Mouse (Mus musculus) granulocyte monocyte progenitor cell, adult 5-6 weeks (primary cell): ENCODE data around the gene 2310033P09Rik. TPM values are rescaled to one million over a fixed set of nuclear protein-coding genes. Genes with fewer than 3 reads are reported as not detected.
A peak's percentile ranks its signal among the peaks of the same experiment; 100 is the strongest.
"Not testable (repeated sequence)": the region's sequence is repeated elsewhere in the genome, so short reads cannot be mapped to it uniquely, and the experiment has no call there.

ENCODE experiments used
- ATAC-seq: replicated peaks from 2 replicates; pipeline ENCODE4 v1.8.0; 2016; ENCODE audit warnings: mild to moderate bottlenecking, moderate TSS enrichment, inconsistent platforms; ENCODE audit not compliant: poor library complexity, severe bottlenecking
- total RNA-seq, 2 experiments: library from RNA; stranded (forward) in 1 of 2; stranded (reverse) in 1 of 2; fragments of 200-712, 200-1000 nt in 1 of 2; fragments of >200 nt in 1 of 2; fragmentation: Nextera tagmentation in 1 of 2; gene quantifications; 2 replicates each; pipeline ENCODE4 v1.2.3; 2014 to 2017

The 2310033P09Rik gene
- total RNA-seq, 2 experiments from 2014 or later, result 11.4 to 21.2 TPM

DNA sequence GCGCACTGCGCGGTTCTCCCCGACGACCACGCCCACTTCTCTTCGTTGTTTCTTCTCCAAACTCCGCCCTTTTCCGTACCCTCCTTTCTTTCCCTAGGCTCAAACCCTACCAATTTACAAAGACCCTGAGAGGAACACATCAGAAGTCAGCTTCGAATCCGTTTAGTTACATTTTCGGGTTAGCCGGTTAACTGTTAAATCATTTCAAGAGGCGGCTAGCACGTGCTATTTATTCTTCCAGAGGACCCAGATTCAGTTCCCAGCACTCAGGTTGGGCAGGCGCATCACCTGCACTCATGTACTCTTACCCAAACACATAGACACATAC, 16.1 kb upstream of the 2310033P09Rik start, which contains the start of gene Guk1:
Guk1 (minus strand) TSS at position 154 of the 328 bp plus-strand sequence.
- ATAC-seq, result no peak

DNA sequence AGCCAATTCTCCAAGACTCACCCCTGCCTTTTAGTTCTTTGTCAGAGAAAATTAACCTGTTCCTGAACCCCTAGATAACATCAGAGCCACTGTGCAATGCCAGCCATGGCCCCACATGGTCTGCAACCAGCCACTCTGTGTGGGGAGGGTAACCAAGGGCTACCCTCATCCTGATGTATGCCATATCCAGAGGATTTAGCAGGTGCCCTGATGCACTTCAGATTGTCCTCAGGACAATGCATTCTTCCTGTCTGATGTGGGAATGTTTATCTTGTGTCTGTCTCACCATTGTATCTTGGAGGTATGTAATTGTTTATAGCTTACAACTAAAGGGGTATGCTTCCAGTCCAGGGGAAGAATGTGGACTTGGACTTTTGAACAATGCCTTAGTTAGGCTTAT, 11.9 kb upstream of the 2310033P09Rik start:
- ATAC-seq, result no peak

DNA sequence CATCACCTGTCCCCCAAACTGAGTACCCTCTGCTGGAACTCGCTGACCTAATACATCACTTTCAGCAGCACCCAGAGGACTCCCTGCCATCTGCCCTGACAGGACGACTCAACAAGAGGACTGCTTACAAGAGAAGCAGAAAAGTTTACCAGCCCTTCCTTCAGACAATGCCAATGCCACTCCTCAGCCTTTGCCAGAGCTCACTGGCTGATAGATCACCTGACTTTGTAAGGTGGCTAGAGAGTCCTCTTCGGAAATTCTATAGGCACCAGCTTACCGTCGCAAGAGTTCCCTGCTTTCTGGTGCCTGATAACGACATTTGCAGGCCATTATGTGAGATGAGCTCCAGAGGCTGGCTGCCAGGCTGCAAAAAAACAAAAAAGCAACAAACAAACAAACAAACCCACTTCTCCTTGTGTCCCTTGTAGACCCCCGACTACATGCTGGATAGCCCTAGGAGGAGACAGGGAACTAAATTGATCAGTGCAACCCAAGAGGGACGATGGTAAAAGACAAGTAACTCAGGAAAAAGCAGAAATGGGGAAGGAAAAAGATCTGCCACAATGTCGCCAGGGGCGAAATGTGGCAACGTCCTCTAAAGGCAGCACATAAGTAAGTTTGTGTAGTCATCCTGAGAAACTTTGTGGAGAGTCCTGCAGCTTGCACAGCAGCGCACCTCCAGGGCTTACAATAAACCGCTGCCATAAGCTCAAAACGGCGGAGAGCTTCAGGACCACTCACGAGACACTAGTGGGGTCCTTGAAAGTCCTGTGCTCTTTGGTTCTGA, 6.7 kb upstream of the 2310033P09Rik start:
- peak; percentile 71 for ATAC-seq

DNA sequence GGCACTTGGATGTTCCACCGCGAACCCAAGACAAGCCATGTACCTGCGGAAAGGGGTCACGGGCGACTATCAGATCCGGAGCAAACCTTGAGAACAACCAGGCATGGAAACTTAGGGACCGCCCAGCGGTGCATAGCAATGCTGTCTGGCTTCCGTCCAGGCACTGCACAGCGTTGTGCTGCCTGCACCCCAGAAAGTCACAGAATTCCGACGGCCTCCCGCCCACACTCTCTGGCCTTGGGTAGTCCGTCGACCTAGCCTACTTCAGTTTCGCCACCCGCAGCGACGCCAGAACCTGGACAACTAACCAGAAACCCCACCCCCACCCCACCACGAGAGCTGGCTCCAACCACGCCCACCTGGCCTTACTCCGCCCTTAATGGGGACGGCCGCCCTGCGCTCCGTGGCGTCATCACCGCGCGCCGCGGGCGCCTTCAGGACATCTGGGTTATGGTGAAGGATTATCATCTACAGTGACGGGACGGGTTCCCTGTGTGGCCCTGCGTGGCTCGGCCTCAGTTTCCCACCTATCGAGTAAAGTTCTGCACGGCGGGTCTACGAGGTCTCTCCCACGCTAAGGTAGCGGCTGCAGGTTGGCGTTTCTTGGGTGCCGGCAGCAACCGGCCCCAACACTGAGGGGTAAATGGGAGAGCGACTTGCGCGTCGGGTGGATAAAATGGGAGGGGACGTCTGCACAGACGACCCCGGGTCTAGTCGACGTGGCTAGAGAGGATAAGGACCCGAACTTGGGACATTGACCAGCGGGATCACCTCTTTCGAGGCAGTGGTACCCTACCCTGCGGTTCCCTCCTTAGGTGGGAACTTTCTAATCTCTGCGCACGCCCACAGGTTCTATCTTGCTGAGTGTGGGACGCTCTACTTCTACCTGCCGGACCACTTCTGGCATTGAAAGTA, 5.8 kb upstream of the 2310033P09Rik start, which contains the start of gene Mrpl55:
Mrpl55 (plus strand) TSS at position 406 of the 915 bp plus-strand sequence.
- ATAC-seq, result peak; percentile 93

DNA sequence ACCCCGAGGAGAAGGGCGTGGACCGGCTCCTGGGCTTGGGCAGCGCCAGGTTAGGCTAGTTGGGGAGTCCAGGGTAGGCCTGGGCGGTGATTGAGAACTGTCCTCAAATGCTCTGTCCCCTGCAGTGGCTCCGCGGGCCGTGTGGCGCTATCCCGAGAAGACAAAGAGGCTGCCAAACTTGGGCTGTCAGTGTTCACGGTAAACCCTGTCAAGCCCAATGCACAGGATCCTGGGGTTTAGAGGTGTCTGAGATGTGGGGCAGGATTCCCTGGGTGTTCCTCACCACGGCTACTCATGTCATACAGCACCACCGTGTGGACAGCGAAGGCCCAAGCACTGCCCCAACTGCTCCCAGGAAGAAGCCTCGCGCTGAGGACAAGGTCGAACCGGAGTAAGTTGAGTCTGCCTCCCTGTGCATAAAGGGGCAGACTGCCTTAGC, 901 bp downstream of the 2310033P09Rik start:
- peak; percentile 60 for ATAC-seq

DNA sequence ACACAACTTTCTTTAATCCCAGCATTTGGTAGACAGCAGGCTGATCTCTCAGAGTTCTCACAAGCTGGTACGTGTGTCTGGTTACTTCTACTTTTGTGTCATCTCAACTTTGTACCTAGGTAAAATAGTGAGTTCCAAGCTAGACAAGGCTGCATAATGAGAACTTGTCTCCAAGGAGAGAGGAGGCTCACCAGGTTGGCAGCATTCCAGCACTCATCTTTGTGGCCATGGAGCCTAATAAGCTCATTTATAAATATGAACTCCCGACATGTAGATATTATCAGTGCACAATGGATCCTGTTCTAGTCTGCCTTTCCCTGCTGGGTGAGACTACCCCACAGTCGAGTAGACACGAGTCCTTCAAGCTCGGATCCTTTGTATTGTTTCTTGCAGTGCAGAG, 1.5 kb downstream of the 2310033P09Rik start:
- no peak for ATAC-seq

DNA sequence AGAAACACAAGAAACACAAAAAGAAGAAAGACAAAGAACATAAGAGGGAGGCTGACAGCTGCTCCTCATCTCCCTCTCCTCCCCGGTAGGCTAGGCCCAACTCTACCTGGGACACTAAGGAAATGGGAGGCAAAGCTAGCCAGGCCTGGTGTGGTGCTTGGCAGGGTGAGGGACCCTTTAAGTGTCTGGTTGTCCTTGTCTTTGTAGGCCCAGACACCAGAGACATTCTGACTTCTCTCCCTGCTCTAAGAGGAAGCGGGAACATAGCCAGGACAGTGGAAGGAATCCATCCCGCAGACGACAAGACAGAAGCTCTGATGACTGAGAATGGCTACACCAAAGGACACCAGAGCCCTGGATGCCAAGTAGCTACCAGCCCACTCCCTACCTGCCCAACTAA, 1.9 kb downstream of the 2310033P09Rik start:
- no peak for ATAC-seq

DNA sequence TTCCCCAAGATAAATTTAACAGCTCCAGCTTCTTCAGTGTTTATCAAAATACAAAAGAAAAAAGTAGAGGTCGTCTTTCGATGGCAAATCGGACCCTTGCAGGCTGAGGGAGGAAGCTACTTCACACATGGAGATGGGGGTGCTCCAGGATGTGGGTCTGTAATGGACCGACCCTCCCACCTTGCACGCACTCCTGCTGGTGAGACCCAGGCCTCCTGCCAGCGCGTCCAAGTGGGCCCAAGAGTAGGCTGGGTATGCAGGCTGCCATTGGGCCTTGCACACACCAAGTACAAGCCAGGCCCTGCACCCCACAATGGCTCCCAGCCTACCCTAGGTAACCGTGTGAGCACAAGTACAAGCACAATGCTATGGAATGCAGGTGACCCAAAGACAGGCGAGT, 3.4 kb downstream of the 2310033P09Rik start:
- ATAC-seq, result not testable (repeated sequence)

DNA sequence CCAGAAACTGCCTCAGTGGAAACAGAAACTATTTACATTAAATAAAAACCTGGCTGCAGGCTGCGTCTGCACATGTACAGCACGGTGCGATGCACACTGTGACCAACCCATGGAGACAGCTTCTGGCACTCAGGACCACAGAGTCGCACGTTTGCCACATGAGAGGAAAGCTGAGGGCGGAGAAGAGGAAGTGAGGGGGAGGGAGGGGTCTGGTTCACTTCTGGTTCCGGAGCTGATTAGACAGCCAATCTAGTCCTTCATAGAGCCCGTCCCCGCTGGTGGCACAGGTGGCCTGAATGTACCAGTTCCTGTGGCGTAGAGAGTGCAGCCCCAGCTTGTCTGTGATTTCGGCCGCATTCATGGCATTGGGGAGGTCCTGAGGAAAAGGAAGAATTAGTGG, 4.2 kb downstream of the 2310033P09Rik start:
- peak; percentile 65 for ATAC-seq

DNA sequence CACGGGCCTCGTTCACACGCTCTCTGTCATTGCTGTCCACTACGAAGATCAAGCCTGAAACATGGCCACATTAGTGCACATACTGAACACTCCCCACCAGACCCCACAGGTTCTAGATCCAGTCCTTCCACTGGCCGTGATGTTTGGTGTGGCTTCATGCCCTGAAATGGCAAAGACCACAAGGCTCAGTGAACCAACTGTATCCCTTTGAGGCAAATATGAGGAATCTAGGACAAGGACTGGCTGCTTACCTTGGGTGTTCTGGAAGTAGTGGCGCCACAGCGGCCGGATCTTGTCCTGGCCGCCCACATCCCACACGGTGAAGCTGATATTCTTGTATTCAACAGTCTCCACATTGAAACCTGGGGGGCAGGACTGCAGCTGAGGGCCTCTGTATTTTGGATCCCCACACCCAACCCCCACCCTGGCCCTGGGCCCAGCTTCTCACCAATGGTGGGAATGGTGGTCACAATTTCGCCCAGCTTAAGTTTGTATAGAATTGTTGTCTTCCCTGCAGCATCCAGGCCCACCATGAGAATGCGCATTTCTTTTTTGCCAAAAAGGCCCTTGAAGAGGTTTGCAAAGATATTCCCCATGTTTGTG, 4.9 kb downstream of the 2310033P09Rik start:
- ATAC-seq, result no peak

DNA sequence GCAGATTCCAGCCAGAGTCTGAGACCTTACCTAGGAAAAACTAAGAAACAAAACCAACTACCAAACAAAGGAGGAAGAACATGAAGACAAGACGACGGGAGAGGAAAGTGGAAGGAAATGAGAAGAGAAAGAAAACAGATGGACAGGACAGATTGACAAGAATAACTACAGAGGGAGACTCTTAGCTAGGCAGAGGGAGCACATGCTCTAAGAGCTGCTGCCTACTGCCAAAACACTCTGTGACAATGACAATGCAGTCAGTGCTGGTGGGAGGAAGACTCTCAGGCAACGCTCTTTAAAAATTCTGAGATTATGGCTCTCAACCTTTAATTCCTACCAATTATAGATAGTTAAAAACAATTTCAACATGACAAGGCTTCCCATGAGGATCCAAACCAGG, 8.8 kb downstream of the 2310033P09Rik start:
- no peak for ATAC-seq

DNA sequence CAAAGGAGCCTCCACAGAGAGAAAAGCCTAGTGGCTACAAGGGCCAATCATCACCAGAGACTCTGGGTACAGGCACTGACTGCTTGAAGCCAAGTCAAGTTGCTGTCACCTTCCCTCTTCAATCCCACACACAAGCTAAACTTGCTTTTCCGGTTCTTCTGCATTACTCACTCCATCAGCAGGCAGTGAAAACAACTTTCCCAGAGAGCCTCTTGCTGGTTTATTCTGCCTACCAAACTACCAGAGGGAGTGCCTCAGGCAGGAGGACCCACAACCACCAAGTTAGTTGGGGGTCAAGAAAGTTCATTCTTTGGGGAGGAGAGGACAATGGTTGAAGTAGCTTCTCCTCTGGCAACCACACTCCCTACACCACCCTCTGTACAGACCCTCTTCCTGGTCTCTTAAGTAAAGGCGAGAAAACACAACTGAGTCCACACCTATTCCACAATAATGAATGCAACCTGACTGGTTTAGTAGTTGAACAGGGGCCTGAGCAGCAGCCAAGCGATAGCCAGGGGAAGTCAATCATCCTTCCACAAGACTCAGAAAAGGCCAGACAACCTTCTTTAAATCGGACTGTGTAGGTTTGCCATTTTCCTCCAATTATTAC, 10.4 kb downstream of the 2310033P09Rik start:
- no peak for ATAC-seq

DNA sequence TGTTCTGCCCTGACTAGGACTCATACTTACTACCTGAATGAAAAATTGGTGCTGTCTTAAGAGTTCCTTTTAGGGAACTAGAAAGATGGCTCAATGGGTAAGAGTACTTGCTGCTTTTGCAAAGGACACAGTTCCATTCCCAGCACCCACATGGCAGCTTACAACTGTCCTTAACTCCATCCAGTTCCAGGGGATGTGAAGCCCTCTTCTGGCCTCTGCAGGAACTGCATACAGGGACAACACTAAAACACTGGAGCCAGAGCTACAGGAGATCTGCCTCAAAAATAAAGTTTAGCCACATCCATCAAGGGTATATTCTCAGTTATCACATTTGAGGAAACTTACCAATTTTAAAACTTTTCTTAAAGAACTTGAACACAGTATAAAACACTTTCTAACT, 10.9 kb downstream of the 2310033P09Rik start:
- peak; percentile 30; the same call in 1 of the 2 replicates for ATAC-seq

DNA sequence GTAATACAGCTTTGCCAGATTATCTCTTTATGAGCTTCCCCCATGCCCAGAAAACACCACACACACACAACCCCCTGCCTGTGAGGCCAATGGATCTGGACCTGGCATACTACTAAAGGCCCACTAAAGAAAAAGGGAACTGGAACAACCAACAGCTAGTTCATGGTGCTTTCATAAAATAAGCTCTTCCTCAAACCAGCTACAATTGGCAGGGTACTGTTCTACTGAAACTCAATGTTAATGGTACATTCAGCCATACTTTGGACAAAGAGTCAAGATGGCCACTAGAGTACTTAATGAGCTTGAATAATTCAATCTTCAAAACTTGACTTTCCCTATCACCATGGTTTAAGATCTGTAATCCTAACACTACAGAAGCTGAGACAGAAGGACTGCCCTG, 13.5 kb downstream of the 2310033P09Rik start:
- ATAC-seq, result peak; percentile 70

DNA sequence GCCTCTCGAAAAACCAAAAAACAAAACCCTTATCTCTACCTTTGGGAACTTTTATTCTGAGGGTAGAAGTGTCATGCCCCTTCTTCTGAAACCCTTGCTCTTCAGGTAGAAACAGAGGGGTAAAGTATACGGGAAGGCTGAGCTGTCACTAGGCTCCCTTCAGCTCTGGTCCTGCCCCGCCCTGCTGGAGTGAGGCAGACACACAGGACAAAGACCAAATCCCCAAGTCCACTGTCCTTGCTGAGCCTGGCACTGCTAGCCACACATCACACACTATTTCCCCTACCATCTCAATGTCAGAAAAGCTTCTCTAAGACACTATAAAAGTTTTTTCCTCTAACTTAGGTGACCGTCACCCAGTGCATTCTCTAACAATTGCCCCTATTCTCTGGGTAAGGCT, 14.2 kb downstream of the 2310033P09Rik start:
- ATAC-seq, result no peak

DNA sequence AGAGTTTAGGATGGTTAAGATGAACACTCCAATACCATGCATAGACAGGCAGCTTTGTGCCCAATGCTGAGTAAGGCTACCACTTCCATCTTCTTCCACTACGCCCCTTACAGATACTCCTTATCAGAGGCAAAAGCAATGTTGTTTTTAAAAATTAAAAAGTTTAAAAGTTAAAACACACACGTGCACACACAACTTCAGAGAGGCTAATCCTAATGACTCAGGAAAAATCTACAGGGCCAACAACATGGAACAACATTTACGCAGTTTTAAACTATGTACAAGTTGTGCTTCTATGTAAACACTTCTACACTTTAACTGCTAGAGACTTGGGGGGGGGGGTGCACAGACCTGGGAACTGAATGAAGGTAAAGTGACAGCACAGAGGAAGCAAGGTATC, 15.9 kb downstream of the 2310033P09Rik start:
- no peak for ATAC-seq

DNA sequence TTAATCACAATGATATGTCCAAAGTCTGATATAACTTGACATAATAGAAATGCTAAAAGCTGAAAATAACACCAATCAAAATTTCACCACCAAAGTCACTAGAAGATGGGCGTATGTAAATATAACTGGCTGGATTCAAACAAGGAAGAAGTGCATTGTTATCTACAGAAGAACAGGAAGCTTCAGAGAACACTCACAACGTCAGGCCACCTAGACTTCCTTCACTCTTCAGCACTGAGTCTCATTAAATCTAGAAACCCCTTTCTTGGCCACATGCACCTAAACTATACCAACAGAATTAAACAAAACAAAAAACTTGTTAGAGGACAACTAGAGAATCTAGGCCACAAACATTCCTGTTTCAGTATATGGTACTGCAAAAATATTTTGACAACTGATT, 16.3 kb downstream of the 2310033P09Rik start:
- ATAC-seq, result no peak

DNA sequence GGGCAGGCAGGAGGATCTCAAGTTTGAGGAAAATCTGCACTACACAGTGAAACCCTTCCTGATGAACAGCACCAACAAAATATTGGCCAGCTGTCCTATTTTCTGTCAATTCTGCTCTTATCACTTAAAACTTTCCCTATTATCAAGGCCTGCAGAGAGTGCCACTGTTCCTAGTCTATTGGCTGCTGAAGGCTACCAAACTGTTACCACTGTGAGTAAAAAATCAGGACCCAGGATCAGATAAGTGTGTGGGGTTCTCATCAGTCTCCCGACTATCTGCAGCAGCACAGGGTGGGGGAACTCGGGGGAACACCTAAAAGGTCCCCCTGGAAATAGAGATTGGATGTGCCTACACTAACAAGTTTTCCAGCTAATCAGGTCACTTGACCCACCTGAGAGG, 17.0 kb downstream of the 2310033P09Rik start:
- no peak for ATAC-seq

DNA sequence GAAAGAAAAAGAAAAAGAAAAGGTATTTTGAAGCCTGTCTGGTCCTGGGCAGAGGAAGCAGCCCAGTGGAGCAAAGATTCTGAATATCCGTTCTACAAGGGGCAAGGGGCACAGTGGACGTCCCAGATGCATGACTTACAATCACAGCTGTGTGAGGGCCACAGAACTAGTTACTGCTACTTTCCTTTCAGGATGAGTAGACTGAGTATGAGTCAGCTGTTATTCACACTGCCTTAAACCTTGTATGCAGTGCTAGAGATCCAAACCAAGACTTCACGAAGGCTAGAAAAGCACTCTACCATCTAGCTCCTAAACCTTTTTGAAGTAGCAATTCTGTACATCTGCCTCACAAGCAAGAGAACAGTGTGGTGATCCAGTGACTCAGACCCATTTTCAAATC, 18.1 kb downstream of the 2310033P09Rik start:
- ATAC-seq, result no peak

DNA sequence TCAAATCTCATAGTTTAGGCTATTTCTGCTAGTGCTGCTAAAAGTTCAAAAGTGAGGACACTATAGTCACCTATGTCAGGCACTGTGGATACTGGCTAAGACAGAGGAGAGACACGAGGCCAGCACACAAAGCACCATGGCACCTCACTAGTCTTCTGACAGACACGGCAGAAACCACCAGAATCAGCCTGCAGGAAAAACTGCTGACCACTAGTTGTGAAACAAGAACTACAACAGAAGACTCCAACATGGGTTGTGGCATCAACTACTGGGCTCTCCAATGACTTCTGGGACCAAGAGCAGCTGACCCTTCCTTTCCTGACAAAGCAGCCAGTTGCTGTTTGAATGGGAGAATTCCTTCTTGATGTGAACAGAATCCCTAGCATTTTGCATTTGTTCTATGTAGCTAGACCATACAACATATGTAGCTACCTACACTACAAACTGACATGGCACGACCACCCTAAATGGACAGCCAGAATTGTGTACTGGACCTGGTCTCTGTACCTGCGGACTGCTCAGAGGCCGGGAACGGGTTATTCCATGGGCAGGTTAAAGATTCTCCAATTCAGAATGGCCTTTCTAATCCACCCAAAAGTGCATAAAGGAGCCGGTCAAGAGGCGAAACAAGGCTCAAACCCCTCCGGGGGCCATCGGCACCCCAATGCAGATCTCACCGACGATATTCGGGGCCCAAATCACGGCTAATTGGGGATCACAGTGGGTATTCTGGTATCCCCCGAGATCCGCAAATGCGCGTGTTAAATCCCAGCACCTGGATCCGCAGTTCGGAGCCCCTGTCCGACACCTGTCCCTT, 18.9 kb downstream of the 2310033P09Rik start:
- peak; percentile 36 for ATAC-seq
